Mouse (Mus musculus) hindbrain, embryonic 10.5 days (tissue): ENCODE data around the gene Gm43191. TPM values are rescaled to one million over a fixed set of nuclear protein-coding genes. Genes with fewer than 3 reads are reported as not detected.
"Not testable (repeated sequence)": the region's sequence is repeated elsewhere in the genome, so short reads cannot be mapped to it uniquely, and the experiment has no call there.

ENCODE experiments used
- DNase-seq: peaks from one replicate; pipeline ENCODE4 v3.0.0-alpha.2; 2017; ENCODE audit warnings: low spot score
- H3K27ac ChIP-seq: fragments of 300-500 bp; sonication (generic); 2 replicates; pipeline ENCODE4 v1.5.1; 2016; ENCODE audit warnings: mild to moderate bottlenecking, moderate library complexity
- H3K27me3 ChIP-seq: fragments of 300-500 bp; sonication (generic); 2 replicates; pipeline ENCODE4 v1.6.1; 2016; ENCODE audit warnings: mild to moderate bottlenecking; ENCODE audit not compliant: poor library complexity, insufficient read depth, severe bottlenecking
- H3K36me3 ChIP-seq: fragments of 300-500 bp; sonication (generic); 2 replicates; pipeline ENCODE4 v1.6.1; 2016; ENCODE audit warnings: mild to moderate bottlenecking, moderate library complexity
- H3K4me1 ChIP-seq: fragments of 300-500 bp; sonication (generic); replicated peaks from 2 replicates; pipeline ENCODE4 v1.6.1; 2016; ENCODE audit warnings: mild to moderate bottlenecking
- H3K4me3 ChIP-seq: fragments of 300-500 bp; sonication (generic); 2 replicates; pipeline ENCODE4 v1.5.1; 2016; ENCODE audit warnings: mild to moderate bottlenecking, moderate library complexity
- H3K9me3 ChIP-seq: fragments of 300-500 bp; sonication (generic); 2 replicates; pipeline ENCODE4 v1.6.1; 2016; ENCODE audit warnings: mild to moderate bottlenecking, moderate library complexity
- WGBS: fragments of 180-500 bp; shearing (Covaris S2); methylation state at CpG from one replicate; pipeline ENCODE4 v1.1.7; 2016; 5-methylcytosine and 5-hydroxymethylcytosine counted together
- polyA plus RNA-seq: library from polyadenylated mRNA; unstranded; fragments of >200 nt; fragmentation: Nextera tagmentation; extraction: Ambion mirVana; gene quantifications from 2 replicates; pipeline ENCODE4 v1.2.1, GENCODE M21; 2016

The Gm43191 gene
- polyA plus RNA-seq, 1 experiment from 2014 or later = not detected

- peaks cover 39% of the 10 kb centered on the region for H3K4me1 ChIP-seq
- WGBS = 85% methylated on average over 7 of the region's 7 CpGs
- H3K4me3 ChIP-seq = no peak overlapping the region
- DNase-seq = no peak
- H3K27me3 ChIP-seq = no peaks in the 10 kb centered on the region
- no peaks in the 10 kb centered on the region for H3K9me3 ChIP-seq
- H3K36me3 ChIP-seq = no peaks in the 10 kb centered on the region
- no peak overlapping the region for H3K27ac ChIP-seq
Measured at GRCm38 (mm10) chr3:116656184-116656965, 24.7 kb downstream of the Gm43191 start.

GRCm38 (mm10) chr3:116654051-116654450, 27.0 kb downstream of the Gm43191 start:
- not testable (repeated sequence) for H3K27me3 ChIP-seq, DNase-seq, H3K4me3 ChIP-seq, H3K9me3 ChIP-seq, H3K27ac ChIP-seq
- Histone ChIP-seq H3K4me1 (peaks cover 17% of the 10 kb centered on the region), H3K36me3 (peaks cover 17% of the 10 kb centered on the region)
- WGBS = 95% methylated on average over 11 of the region's 11 CpGs

- H3K4me1 ChIP-seq = peaks cover 14% of the 10 kb centered on the region; the same call in 1 of the 2 replicates
- H3K9me3 ChIP-seq = no peaks in the 10 kb centered on the region
- no peak overlapping the region for H3K4me3 ChIP-seq
- no peaks in the 10 kb centered on the region for H3K27me3 ChIP-seq
- peaks cover 24% of the 10 kb centered on the region for H3K36me3 ChIP-seq
- no peak overlapping the region for H3K27ac ChIP-seq
- WGBS = 88% methylated on average over 5 of the region's 5 CpGs
- DNase-seq = no peak
Measured at GRCm38 (mm10) chr3:116653278-116653945, 27.6 kb downstream of the Gm43191 start.

GRCm38 (mm10) chr3:116652033-116652446, 29.0 kb downstream of the Gm43191 start:
- Histone ChIP-seq H3K27ac (no peak overlapping the region), H3K4me3 (no peak overlapping the region), H3K36me3 (peaks cover 37% of the 10 kb centered on the region), H3K27me3 (no peaks in the 10 kb centered on the region), H3K9me3 (no peaks in the 10 kb centered on the region), H3K4me1 (peaks cover 14% of the 10 kb centered on the region; the same call in 1 of the 2 replicates)
- 81% methylated on average over 3 of the region's 3 CpGs for WGBS
- DNase-seq = no peak

- WGBS = 96% methylated on average over 9 of the region's 9 CpGs
- Histone ChIP-seq H3K9me3 (no peaks in the 10 kb centered on the region), H3K27ac (no peak overlapping the region), H3K4me1 (peaks cover 7% of the 10 kb centered on the region; the same call in 1 of the 2 replicates), H3K36me3 (peaks cover 51% of the 10 kb centered on the region), H3K27me3 (no peaks in the 10 kb centered on the region), H3K4me3 (no peak overlapping the region)
- DNase-seq = no peak
Measured at GRCm38 (mm10) chr3:116650698-116651097, 30.4 kb downstream of the Gm43191 start.

GRCm38 (mm10) chr3:116648805-116649204, 32.3 kb downstream of the Gm43191 start:
- WGBS = 94% methylated on average over 7 of the region's 7 CpGs
- peaks cover 7% of the 10 kb centered on the region; the same call in 1 of the 2 replicates for H3K4me1 ChIP-seq
- H3K36me3 ChIP-seq = peaks cover 69% of the 10 kb centered on the region
- no peaks in the 10 kb centered on the region for H3K27me3 ChIP-seq
- DNase-seq = no peak
- H3K4me3 ChIP-seq = no peak overlapping the region
- H3K27ac ChIP-seq = no peak overlapping the region
- no peaks in the 10 kb centered on the region for H3K9me3 ChIP-seq

- WGBS = 98% methylated on average over 1 of the region's 1 CpGs
- H3K27me3 ChIP-seq = no peaks in the 10 kb centered on the region
- H3K36me3 ChIP-seq = peaks cover 93% of the 10 kb centered on the region
- no peak overlapping the region for H3K4me3 ChIP-seq
- DNase-seq = no peak
- no peaks in the 10 kb centered on the region for H3K9me3 ChIP-seq
- H3K4me1 ChIP-seq = no peaks in the 10 kb centered on the region
- no peak overlapping the region for H3K27ac ChIP-seq
Measured at GRCm38 (mm10) chr3:116646387-116646786, 34.7 kb downstream of the Gm43191 start.

- Histone ChIP-seq H3K27ac (no peak overlapping the region), H3K27me3 (no peaks in the 10 kb centered on the region), H3K9me3 (no peaks in the 10 kb centered on the region), H3K4me3 (no peak overlapping the region), H3K36me3 (peaks cover 99% of the 10 kb centered on the region), H3K4me1 (no peaks in the 10 kb centered on the region)
- no peak for DNase-seq
- 90% methylated on average over 2 of the region's 2 CpGs for WGBS
Measured at GRCm38 (mm10) chr3:116642373-116642772, 38.7 kb downstream of the Gm43191 start.

- Histone ChIP-seq H3K4me3 (no peak overlapping the region), H3K4me1 (no peaks in the 10 kb centered on the region), H3K36me3 (peaks cover 99% of the 10 kb centered on the region), H3K9me3 (no peaks in the 10 kb centered on the region), H3K27ac (no peak overlapping the region), H3K27me3 (no peaks in the 10 kb centered on the region)
- DNase-seq = no peak
- WGBS = 95% methylated on average over 6 of the region's 6 CpGs
Measured at GRCm38 (mm10) chr3:116641811-116642371, 39.2 kb downstream of the Gm43191 start.

- Histone ChIP-seq H3K27ac (no peak overlapping the region), H3K4me1 (no peaks in the 10 kb centered on the region), H3K4me3 (no peak overlapping the region), H3K27me3 (no peaks in the 10 kb centered on the region), H3K9me3 (no peaks in the 10 kb centered on the region), H3K36me3 (peaks cover 99% of the 10 kb centered on the region)
- DNase-seq = no peak
- WGBS = 86% methylated on average over 1 of the region's 1 CpGs
Measured at GRCm38 (mm10) chr3:116640024-116640423, 41.0 kb downstream of the Gm43191 start.

GRCm38 (mm10) chr3:116638572-116638971, 42.5 kb downstream of the Gm43191 start:
- 86% methylated on average over 7 of the region's 7 CpGs for WGBS
- H3K4me1 ChIP-seq = no peaks in the 10 kb centered on the region
- peaks cover 100% of the 10 kb centered on the region for H3K36me3 ChIP-seq
- H3K4me3 ChIP-seq = no peak overlapping the region
- no peaks in the 10 kb centered on the region for H3K27me3 ChIP-seq
- no peak for DNase-seq
- no peaks in the 10 kb centered on the region for H3K9me3 ChIP-seq
- H3K27ac ChIP-seq = no peak overlapping the region

- no peak for DNase-seq
Measured at GRCm38 (mm10) chr3:116637693-116638476, 43.2 kb downstream of the Gm43191 start.

More at GRCm38 (mm10) chr3:116637693-116638476, 43.2 kb downstream of the Gm43191 start:
- H3K4me1 ChIP-seq = no peaks in the 10 kb centered on the region
- peaks cover 100% of the 10 kb centered on the region for H3K36me3 ChIP-seq
- H3K4me3 ChIP-seq = no peak overlapping the region
- H3K9me3 ChIP-seq = no peaks in the 10 kb centered on the region
- no peaks in the 10 kb centered on the region for H3K27me3 ChIP-seq
- no peak overlapping the region for H3K27ac ChIP-seq
- WGBS = 92% methylated on average over 9 of the region's 9 CpGs
